Mouse (Mus musculus): ENCODE data around the gene Rprml.
A peak's percentile ranks its signal among the peaks of the same experiment; 100 is the strongest.

Gene Rprml

GRCm38 (mm10) chr11:103649301-103649982 lies at the start of gene Rprml:
TSS of gene Rprml (plus strand) at chr11:103649570.
- DNase-seq (ENCODE audit: low spot score) = no peak

DNA sequence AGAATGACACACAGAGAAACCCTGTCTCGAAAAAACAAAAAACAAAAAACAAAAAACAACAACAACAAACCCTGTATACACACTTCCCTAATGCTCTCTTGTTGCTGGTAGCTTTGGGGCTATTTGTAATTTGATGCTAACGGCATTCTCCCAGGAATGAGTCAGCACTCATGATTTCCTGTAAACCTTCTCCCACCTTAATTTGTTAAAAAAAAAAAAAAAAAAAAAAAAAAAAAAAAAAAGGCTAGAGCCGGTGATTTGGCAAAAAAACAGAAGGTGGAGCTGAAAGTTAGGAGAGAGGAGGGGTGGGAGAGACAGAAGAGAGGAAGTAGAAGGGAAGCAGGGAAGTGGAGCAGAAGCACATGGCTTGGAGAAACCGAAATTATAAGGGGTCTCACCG lies 42.8 kb upstream of the Rprml start:
- no peak for DNase-seq (ENCODE audit: low spot score)

GRCm38 (mm10) chr11:103610772-103611171 lies 38.6 kb upstream of the Rprml start:
- no peak for DNase-seq (ENCODE audit: low spot score)

DNA sequence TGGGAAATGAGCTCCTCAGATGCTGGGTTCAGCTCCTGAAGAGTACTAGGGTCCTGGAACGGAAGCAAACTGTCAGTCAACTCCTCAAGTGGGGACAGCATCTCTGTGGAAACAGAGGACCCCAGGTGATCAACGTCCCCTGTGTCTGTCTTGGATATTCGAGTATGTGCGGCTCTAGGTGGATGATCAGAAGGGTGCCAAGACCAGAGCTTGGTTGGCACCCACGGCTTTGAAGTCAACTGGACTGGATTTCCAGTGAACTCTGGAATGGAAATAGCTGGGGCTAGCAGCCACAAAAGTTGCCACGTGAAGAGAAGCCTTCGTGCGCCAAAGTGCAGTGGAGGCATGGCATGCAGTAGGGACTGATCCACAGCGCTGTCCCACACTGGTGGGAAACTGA lies 28.3 kb upstream of the Rprml start, which contains the start of gene Gm884:
Gene Gm884, minus strand, starts transcription at position 101 of the 400 bp plus-strand sequence.
- no peak for DNase-seq (ENCODE audit: low spot score)

GRCm38 (mm10) chr11:103627453-103627852 lies 21.9 kb upstream of the Rprml start:
- no peak for DNase-seq (ENCODE audit: low spot score)

- DNase-seq (ENCODE audit: low spot score) = no peak
Measured at GRCm38 (mm10) chr11:103634806-103635205, 14.6 kb upstream of the Rprml start.

- no peak for DNase-seq (ENCODE audit: low spot score)
Measured at GRCm38 (mm10) chr11:103635481-103635880, 13.9 kb upstream of the Rprml start.

- DNase-seq (ENCODE audit: low spot score) = no peak
Measured at GRCm38 (mm10) chr11:103636261-103636660, 13.1 kb upstream of the Rprml start.

GRCm38 (mm10) chr11:103638790-103639189 lies 10.6 kb upstream of the Rprml start, which contains the start of gene Lyzl6:
TSS of gene Lyzl6 (minus strand) at chr11:103638890.
- no peak for DNase-seq (ENCODE audit: low spot score)

DNA sequence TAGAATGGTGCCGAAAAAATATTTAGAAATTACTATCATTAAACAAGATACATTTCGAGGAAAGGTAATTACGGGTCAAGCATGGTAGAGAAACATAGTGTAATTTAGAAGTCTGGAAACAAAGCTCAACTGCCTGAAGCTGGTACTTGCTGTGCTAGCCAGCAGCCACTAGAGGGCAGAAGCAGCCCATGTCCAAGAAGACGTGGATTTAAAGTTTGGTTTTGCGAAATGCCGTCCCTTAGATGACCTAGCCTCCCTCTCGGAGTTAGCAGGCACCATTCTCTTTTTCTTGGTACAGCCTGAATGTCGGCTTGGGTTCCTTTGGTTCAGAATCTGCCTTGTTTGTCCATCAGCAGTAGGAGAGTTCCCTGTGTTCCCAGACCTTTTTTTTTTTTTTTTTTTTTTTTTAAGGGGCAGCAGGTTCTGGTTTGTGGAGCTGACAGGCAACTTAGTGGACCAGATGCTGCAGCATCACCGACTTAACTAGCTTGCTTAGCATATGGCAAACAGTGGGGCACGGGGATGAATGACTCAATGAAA lies 9.9 kb upstream of the Rprml start:
- peak; percentile 33 for DNase-seq (ENCODE audit: low spot score)

- DNase-seq (ENCODE audit: low spot score) = no peak
Measured at GRCm38 (mm10) chr11:103643211-103643610, 6.2 kb upstream of the Rprml start.

DNA sequence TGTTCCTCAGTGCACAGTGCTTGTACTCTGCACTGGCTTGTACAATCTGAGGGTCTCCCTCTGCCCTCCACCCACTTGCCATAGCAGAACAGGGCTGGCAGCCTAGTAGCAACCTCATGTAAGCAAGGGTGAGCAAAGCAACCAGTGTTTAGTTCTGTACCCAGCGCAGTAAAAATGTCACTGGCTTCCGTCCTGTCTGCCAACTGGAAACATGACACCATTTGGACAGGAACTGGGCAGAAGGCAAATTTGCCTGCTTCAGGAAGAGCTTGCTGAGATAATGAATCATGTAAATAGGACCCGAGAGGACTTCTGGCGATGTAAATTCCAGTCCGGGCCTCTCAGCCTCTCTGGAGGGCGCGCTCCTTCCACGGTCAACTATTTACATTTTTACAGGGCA lies 3.6 kb upstream of the Rprml start:
- DNase-seq (ENCODE audit: low spot score) = no peak

DNA sequence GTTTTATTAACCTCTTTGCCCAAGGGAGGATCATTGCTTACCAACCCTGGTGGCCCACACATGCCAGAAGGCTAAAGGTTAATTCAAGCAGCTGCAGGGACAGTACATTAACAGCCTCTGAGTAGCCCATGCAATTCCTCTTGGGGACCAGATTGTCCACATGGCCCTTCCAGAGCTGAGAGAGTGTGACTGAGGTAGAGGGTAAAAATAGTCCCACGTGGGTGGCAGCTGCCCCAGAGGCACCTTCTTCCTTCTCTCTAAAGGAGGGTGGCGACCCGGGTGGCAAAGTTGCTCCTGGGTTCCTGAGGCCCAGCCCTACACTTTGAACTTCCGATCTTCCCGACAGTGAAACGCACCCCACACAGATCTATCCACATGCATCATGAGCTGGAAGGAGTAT lies 3.1 kb upstream of the Rprml start:
- no peak for DNase-seq (ENCODE audit: low spot score)

DNA sequence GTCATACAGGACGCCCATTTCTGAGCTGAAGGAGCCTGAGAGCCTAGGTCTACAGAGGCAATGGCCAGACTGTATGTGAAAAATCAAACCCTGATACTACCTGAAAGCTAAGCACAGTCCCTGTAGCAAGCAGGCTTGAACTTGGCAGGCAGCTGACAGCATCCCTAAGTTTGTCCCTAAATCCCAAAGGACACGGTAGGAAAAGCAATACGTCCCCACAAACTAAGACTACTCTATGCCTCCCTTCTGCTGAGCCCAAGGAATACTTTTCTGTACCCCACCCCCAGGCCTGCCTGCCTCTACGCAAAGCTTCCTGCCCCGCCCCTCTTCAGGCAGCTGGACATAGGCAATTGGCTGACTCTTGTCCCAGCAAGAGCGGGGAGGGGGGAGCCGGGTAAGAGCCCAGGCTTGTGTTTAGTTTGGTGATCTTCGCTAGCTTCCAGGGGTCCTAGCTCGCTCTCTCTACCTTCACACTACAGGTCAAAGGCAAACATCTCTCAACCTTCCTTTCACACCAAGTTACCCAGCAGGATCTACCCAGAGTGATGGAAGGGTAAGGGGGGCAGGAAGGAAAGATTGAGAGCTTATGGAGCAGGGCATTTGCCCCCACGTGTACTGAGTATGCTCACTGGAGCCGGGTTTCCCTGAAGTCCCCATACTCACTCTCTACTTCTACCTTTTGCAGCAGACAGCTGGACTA lies 1.3 kb upstream of the Rprml start:
- no peak for DNase-seq (ENCODE audit: low spot score)

- no peak for DNase-seq (ENCODE audit: low spot score)
Measured at GRCm38 (mm10) chr11:103648656-103649055, 714 bp upstream of the Rprml start.

GRCm38 (mm10) chr11:103649983-103650493 lies 668 bp downstream of the Rprml start:
- no peak for DNase-seq (ENCODE audit: low spot score)

GRCm38 (mm10) chr11:103651426-103651825 lies 2.1 kb downstream of the Rprml start:
- DNase-seq (ENCODE audit: low spot score) = no peak

- no peak for DNase-seq (ENCODE audit: low spot score)
Measured at GRCm38 (mm10) chr11:103653359-103653965, 4.1 kb downstream of the Rprml start.

DNA sequence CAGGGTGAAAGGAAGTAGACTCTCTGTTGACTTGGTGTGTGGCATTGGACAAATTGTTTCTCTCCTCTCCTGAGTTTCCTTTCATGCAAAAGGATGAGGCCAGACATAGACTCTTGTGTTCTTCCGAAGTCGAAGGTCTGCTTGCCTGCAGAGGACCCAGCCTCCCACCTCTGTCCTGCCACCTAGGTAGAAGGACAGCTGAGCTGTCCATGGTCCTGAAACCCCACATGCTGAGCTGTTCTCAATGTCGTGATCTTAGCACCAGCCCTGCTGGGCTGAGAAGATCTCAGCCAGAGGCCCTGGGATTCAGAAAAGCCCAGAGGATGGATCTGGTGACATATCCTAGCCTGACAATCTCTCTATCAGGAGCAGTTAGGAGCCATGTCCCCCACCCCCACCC lies 7.2 kb downstream of the Rprml start:
- DNase-seq (ENCODE audit: low spot score) = peak; percentile 32

- DNase-seq (ENCODE audit: low spot score) = no peak
Measured at GRCm38 (mm10) chr11:103658189-103658588, 8.8 kb downstream of the Rprml start.

- no peak for DNase-seq (ENCODE audit: low spot score)
Measured at GRCm38 (mm10) chr11:103661863-103662262, 12.5 kb downstream of the Rprml start.

- DNase-seq (ENCODE audit: low spot score) = no peak
Measured at GRCm38 (mm10) chr11:103662546-103662945, 13.2 kb downstream of the Rprml start.

DNA sequence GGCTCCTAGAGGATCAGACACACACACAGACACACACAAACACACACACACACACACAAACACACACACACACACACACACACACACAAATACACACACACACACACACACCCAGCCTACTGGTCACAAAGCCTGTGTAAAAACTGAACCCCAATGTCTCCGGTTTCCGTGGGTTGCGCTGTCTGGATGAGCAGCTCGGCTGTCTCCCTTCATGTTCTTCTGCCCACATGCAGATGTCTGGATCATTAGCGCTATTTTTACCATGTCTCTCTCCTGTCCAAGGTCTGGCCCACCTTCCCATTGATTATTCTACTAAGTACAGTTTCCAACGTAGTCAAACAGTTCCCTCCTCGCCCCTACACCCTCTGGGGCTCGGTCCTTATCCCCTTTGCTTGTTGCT lies 13.7 kb downstream of the Rprml start:
- no peak for DNase-seq (ENCODE audit: low spot score)

Measured in ovary, postnatal 14 days (tissue).